Mouse (Mus musculus): ENCODE results near the gene Ift80.
"Not testable (repeated sequence)": the region's sequence is repeated elsewhere in the genome, so short reads cannot be mapped to it uniquely, and the experiment has no call there.

DNA sequence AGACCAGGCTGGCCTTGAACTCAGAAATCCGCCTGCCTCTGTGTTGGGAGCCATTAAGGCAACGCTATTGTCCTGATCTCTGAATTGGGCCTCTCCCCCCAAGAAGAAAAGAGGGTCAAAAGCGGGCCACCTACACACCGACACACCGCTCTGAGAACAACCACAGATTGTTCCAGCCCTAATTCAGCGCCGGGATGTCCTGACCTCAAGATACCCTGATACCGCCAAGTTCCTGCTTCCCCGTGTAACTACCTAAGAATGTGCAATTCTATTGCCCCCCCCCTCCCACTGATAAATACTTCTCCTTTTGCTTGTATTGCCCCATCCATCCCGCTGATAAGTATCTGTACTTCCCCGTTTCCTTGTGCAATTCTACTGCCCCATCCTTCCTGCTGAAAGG lies 52.4 kb downstream of the Ift80 start:
- not testable (repeated sequence) for TF ChIP-seq CTCF (IDR thresholded peaks at IDR 0.05; ENCODE audit: control insufficient read depth, insufficient read depth, insufficient read length); CEBPB (IDR thresholded peaks at IDR 0.05; ENCODE audit: low read depth); FOSL1 (IDR thresholded peaks at IDR 0.05; ENCODE audit: insufficient read depth, low read length, poor library complexity, severe bottlenecking); USF1 (IDR thresholded peaks at IDR 0.05; ENCODE audit: low read depth)
